Comparison of ENCODE assay signal across 9 mouse cellular contexts in the genomic region with DNA sequence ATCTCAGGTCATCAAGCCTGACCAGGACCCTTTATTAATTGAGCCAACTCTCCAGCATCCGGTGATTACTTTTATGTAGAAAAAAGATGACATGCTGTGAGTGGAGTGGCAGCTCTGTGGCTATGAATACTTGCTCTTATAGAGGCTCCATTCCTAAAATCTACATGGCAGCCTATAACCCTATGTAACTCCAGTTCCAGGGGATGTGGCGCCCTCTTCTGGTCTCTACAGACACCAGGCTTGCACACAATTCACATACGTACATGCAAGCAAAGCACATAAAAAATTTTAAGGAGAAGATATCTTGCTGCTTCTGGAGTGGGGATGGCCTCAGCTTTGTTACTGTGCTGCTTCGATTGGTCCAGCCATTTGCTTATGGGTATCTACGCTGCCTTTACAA.
DNase-seq lines count a peak whose midpoint lies in the region; ATAC-seq and TF ChIP-seq lines count a peak whose summit lies in the region.
"Had no signal": no experiment of that assay in that cellular context is flagged by ENCODE, and none has a peak within 500 bp of the region (broad histone marks: within the 10 kb centered on the region; RNA-seq: fewer than 3 reads in every experiment).

No protein-coding gene starts in this region.

- H3K36me3 ChIP-seq in kidney, embryonic 15.5 days: no peaks in the 10 kb centered on the region
- H3K36me3 ChIP-seq in hindbrain, postnatal 0 days (ENCODE audit: insufficient read depth, low read length): no peaks in the 10 kb centered on the region
- H3K36me3 ChIP-seq in neural tube, embryonic 14.5 days (ENCODE audit: control insufficient read depth, insufficient read depth, low read length): no peaks in the 10 kb centered on the region
- no peaks in the 10 kb centered on the region for H3K36me3 ChIP-seq in kidney, embryonic 14.5 days (ENCODE audit: control insufficient read depth, insufficient read depth, low read length)
- H3K36me3 ChIP-seq: liver, embryonic 13.5 days had no signal

- no peak for ATAC-seq in kidney, embryonic 15.5 days (replicated peaks; ENCODE audit: low FRiP score)
- peak; percentile 50; the same call in 1 of the 2 replicates for ATAC-seq in hindbrain, postnatal 0 days
- peak; percentile 55; the same call in 1 of the 2 replicates for ATAC-seq in neural tube, embryonic 14.5 days (ENCODE audit: low read depth)
- no peak for ATAC-seq in kidney, embryonic 14.5 days (ENCODE audit: low FRiP score, low TSS enrichment)

- no peak overlapping the region for H3K4me2 ChIP-seq in kidney, embryonic 15.5 days
- H3K4me2 ChIP-seq in hindbrain, postnatal 0 days (ENCODE audit: low read depth, low read length): no peak overlapping the region
- H3K4me2 ChIP-seq in neural tube, embryonic 14.5 days (ENCODE audit: low read depth, low read length): no peak overlapping the region
- no peak overlapping the region for H3K4me2 ChIP-seq in kidney, embryonic 14.5 days (replicated peaks; ENCODE audit: low read depth, low read length)
- H3K4me2 ChIP-seq: liver, embryonic 13.5 days had no signal

- peak; percentile 37 for DNase-seq in adrenal gland, postnatal 10 days
- no peak for DNase-seq in adrenal gland, postnatal 4 days (ENCODE audit: low spot score in 2 of 2)
- peak; percentile 43 to 44 for DNase-seq in kidney, postnatal 4 days
- DNase-seq in ZHBTc4 (ENCODE audit: low read depth, low spot score): peak; percentile 76
- peak; percentile 79 for DNase-seq in hindbrain, postnatal 0 days (ENCODE audit: low spot score)
- DNase-seq: liver, embryonic 13.5 days had no signal

- no peaks in the 10 kb centered on the region for H3K4me1 ChIP-seq in kidney, embryonic 15.5 days
- H3K4me1 ChIP-seq in hindbrain, postnatal 0 days (ENCODE audit: insufficient read depth, low read length): no peaks in the 10 kb centered on the region
- H3K4me1 ChIP-seq in neural tube, embryonic 14.5 days (ENCODE audit: control insufficient read depth, insufficient read depth, low read length): peaks cover 4% of the 10 kb centered on the region; the same call in 1 of the 2 replicates
- H3K4me1 ChIP-seq in kidney, embryonic 14.5 days (ENCODE audit: control insufficient read depth, insufficient read depth, low read length): no peaks in the 10 kb centered on the region
- H3K4me1 ChIP-seq: liver, embryonic 13.5 days had no signal

- no peaks in the 10 kb centered on the region for H3K27me3 ChIP-seq in kidney, embryonic 15.5 days
- H3K27me3 ChIP-seq in hindbrain, postnatal 0 days (ENCODE audit: insufficient read depth, low read length): no peaks in the 10 kb centered on the region
- H3K27me3 ChIP-seq in neural tube, embryonic 14.5 days (ENCODE audit: control insufficient read depth, insufficient read depth, low read length): no peaks in the 10 kb centered on the region
- no peaks in the 10 kb centered on the region for H3K27me3 ChIP-seq in kidney, embryonic 14.5 days (ENCODE audit: control insufficient read depth, insufficient read depth, low read length)
- H3K27me3 ChIP-seq: liver, embryonic 13.5 days had no signal

- no peaks in the 10 kb centered on the region for H3K9me3 ChIP-seq in kidney, embryonic 15.5 days (replicated peaks)
- H3K9me3 ChIP-seq in hindbrain, postnatal 0 days (ENCODE audit: low read length): no peaks in the 10 kb centered on the region
- no peaks in the 10 kb centered on the region for H3K9me3 ChIP-seq in neural tube, embryonic 14.5 days (ENCODE audit: control insufficient read depth, low read length)
- no peaks in the 10 kb centered on the region for H3K9me3 ChIP-seq in kidney, embryonic 14.5 days (ENCODE audit: control insufficient read depth, low read length)
- H3K9me3 ChIP-seq: liver, embryonic 13.5 days had no signal

- WGBS in kidney, embryonic 15.5 days: 70% methylated on average over 5 of the region's 5 CpGs
- 55% methylated on average over 5 of the region's 5 CpGs for WGBS in hindbrain, postnatal 0 days
- 61% methylated on average over 5 of the region's 5 CpGs for WGBS in neural tube, embryonic 14.5 days
- WGBS in kidney, embryonic 14.5 days: 77% methylated on average over 5 of the region's 5 CpGs

- no peak overlapping the region for H3K27ac ChIP-seq in kidney, embryonic 15.5 days
- no peak overlapping the region for H3K27ac ChIP-seq in hindbrain, postnatal 0 days
- no peak overlapping the region for H3K27ac ChIP-seq in neural tube, embryonic 14.5 days (ENCODE audit: low read depth, low read length)
- no peak overlapping the region for H3K27ac ChIP-seq in kidney, embryonic 14.5 days (ENCODE audit: low read depth, low read length)
- H3K27ac ChIP-seq: liver, embryonic 13.5 days had no signal

- H3K4me3 ChIP-seq in kidney, embryonic 15.5 days (replicated peaks): no peak overlapping the region
- no peak overlapping the region for H3K4me3 ChIP-seq in hindbrain, postnatal 0 days (ENCODE audit: low read length)
- H3K4me3 ChIP-seq in neural tube, embryonic 14.5 days (ENCODE audit: low read depth, low read length): no peak overlapping the region
- no peak overlapping the region for H3K4me3 ChIP-seq in kidney, embryonic 14.5 days (ENCODE audit: low read length)
- H3K4me3 ChIP-seq: liver, embryonic 13.5 days had no signal

- no peak overlapping the region for H3K9ac ChIP-seq in kidney, embryonic 15.5 days
- no peak overlapping the region for H3K9ac ChIP-seq in hindbrain, postnatal 0 days (replicated peaks; ENCODE audit: low read length)
- H3K9ac ChIP-seq in neural tube, embryonic 14.5 days (replicated peaks; ENCODE audit: low read depth, low read length): no peak overlapping the region
- H3K9ac ChIP-seq in kidney, embryonic 14.5 days (ENCODE audit: low read depth, low read length): no peak overlapping the region
- H3K9ac ChIP-seq: liver, embryonic 13.5 days had no signal

- peak; percentile 70 for TF ChIP-seq CTCF in hindbrain, postnatal 0 days (IDR thresholded peaks at IDR 0.05; ENCODE audit: low read depth)

Comparison
In these comparisons a context has a peak if more than half of its experiments do, and no peak if none do; other contexts are left out.
1. DNase-seq: peak in adrenal gland, postnatal 10 days (single experiment), kidney, postnatal 4 days (2 of 2), ZHBTc4 (single experiment) and hindbrain, postnatal 0 days (single experiment); none in adrenal gland, postnatal 4 days (0 of 2).
2. ATAC-seq: peak in hindbrain, postnatal 0 days (single experiment) and neural tube, embryonic 14.5 days (single experiment); none in kidney, embryonic 15.5 days (single experiment) and kidney, embryonic 14.5 days (single experiment).